Mouse (Mus musculus): ENCODE results near the gene Hvcn1. TPM values are rescaled to one million over a fixed set of nuclear protein-coding genes. Genes with fewer than 3 reads are reported as not detected.
"Not testable (repeated sequence)": the region's sequence is repeated elsewhere in the genome, so short reads cannot be mapped to it uniquely, and the experiment has no call there.

The Hvcn1 gene
- 1 to 10 TPM in 1 of 2 experiments, under 1 TPM in 1; 0.84 to 1.2 TPM for total RNA-seq (2021)

DNA sequence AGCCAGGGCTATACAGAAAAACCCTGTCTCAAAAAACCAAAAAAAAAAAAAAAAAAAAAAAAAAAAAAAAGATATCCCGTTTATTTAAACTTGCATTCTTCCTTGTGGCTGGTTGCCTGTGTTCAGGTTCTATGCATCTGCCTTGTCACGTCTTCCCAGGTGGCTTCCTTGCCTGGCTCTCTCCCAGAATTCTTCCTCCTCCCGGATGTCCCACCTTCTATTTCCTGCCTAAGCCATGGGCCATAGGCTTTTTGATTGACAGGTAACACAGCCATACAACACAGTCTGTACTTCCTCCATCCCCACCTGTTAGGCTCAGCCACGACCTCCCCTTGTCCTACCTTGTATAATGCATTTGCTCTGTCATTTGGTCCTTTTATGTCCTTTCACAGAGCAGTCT, at the start of gene Hvcn1:
Hvcn1 (plus strand) TSS at position 330 of the 400 bp plus-strand sequence.
- DNase-seq, result no peak
- intact Hi-C loops (cut with DNase I), result no loop called here

- intact Hi-C loops (cut with DNase I), result no loop called here
- DNase-seq, result peak; percentile 97
Measured at GRCm38 (mm10) chr5:122157827-122158381, 48.7 kb upstream of the Hvcn1 start, which contains the start of gene Ppp1cc. Ppp1cc (plus strand) TSS chr5:122158278.

- intact Hi-C loops (cut with DNase I), result no loop called here
- DNase-seq, result peak; percentile 34
Measured at GRCm38 (mm10) chr5:122158557-122159515, 47.8 kb upstream of the Hvcn1 start.

GRCm38 (mm10) chr5:122163194-122163593, 43.4 kb upstream of the Hvcn1 start:
- intact Hi-C loops (cut with DNase I), result no loop called here
- DNase-seq, result no peak

DNA sequence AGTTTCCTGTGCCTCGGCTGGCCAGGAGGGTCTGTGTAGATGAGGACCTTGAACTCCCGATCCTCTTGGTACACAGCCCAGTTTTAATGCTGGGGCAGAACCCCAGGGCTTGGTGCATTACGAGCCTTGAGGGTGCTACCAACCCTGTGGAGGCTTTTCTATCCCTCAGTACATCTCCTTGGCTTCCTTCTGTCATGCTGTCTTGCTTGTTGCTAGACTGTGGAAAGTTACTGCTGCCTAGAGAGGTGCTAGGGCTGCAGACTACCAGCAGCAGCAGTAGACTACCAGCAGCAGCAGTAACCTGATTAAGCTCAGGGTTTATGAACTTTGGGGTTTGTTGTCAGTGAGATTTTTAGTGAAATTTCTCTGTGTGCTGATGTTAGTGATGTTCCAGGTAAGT, 42.6 kb upstream of the Hvcn1 start:
- no peak for DNase-seq
- intact Hi-C loops (cut with DNase I), result no loop called here

- intact Hi-C loops (cut with DNase I), result no loop called here
- DNase-seq, result no peak
Measured at GRCm38 (mm10) chr5:122165233-122165915, 41.2 kb upstream of the Hvcn1 start.

GRCm38 (mm10) chr5:122166636-122167161, 39.9 kb upstream of the Hvcn1 start:
- intact Hi-C loops (cut with DNase I), result no loop called here
- DNase-seq, result peak; percentile 36

GRCm38 (mm10) chr5:122168344-122169069, 38.1 kb upstream of the Hvcn1 start:
- DNase-seq, result no peak
- intact Hi-C loops (cut with DNase I), result no loop called here

DNA sequence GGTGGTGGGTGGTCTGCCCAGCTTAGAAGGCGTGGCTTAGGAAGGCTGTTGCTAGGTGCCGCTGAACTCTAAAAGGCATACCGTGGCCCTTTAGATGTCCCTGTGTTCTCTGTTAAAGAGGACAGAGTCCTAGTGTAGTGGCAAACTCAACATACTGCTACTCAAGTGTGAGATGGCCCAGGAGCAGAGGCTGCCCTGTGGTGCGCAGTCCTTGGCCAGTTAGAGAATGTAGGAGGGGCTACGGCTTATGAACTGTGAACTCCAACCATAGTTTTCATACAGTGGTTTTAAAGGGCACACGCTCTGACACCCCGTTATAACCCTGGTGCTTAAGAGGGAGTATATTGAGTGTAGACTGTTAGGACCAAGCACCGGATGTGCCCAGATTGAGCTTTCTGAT, 35.5 kb upstream of the Hvcn1 start:
- intact Hi-C loops (cut with DNase I), result no loop called here
- no peak for DNase-seq

- no peak for DNase-seq
- intact Hi-C loops (cut with DNase I), result no loop called here
Measured at GRCm38 (mm10) chr5:122175402-122175801, 31.2 kb upstream of the Hvcn1 start.

GRCm38 (mm10) chr5:122175961-122176360, 30.6 kb upstream of the Hvcn1 start:
- intact Hi-C loops (cut with DNase I), result no loop called here

GRCm38 (mm10) chr5:122176398-122176797, 30.2 kb upstream of the Hvcn1 start:
- DNase-seq, result peak; percentile 66
- intact Hi-C loops (cut with DNase I), result no loop called here

More at GRCm38 (mm10) chr5:122175961-122176360, 30.6 kb upstream of the Hvcn1 start:
- no peak for DNase-seq

DNA sequence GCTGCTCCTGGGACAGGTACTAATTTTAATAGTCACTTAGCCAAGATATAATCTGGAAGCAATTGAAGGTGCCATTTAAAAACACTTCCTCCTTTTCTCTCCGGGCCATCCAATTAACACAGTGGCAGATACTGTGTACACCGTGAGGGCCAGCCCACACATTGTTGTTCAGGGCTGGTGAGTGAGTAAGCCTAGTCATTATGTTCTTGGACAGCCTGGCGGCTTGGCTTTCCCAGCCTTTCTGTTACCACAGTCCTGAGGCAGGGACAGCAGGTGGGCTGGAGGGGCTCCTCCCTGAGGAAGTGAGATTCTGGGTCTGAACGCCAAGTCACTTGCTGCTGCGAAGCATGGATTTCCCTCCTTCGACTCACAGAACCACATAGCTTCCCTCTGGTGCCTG, 26.9 kb upstream of the Hvcn1 start:
- no peak for DNase-seq
- intact Hi-C loops (cut with DNase I), result no loop called here

- intact Hi-C loops (cut with DNase I), result no loop called here
- no peak for DNase-seq
Measured at GRCm38 (mm10) chr5:122184283-122184806, 22.3 kb upstream of the Hvcn1 start.

GRCm38 (mm10) chr5:122184858-122185257, 21.7 kb upstream of the Hvcn1 start:
- intact Hi-C loops (cut with DNase I); DNase-seq: not testable (repeated sequence)

DNA sequence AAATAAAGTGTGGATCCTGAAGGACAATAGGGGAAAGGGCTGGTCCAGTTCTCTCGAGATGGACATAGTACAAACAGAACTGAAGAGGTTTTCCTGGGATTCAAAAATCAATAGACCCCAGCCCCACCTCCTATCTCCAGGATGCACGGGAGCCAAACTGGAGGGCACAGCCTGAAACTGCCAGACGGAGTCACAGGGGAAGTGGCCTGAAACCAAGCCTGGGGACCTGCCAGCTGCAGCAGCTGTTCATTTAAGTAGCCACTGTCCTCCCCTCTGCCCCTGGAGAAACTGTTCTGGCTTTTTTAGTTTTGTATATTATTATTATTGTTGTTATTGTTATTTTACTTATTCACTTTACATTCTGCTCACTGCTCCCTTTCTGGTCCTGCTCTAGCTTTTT, 17.5 kb upstream of the Hvcn1 start:
- DNase-seq, result no peak
- intact Hi-C loops (cut with DNase I), result no loop called here

DNA sequence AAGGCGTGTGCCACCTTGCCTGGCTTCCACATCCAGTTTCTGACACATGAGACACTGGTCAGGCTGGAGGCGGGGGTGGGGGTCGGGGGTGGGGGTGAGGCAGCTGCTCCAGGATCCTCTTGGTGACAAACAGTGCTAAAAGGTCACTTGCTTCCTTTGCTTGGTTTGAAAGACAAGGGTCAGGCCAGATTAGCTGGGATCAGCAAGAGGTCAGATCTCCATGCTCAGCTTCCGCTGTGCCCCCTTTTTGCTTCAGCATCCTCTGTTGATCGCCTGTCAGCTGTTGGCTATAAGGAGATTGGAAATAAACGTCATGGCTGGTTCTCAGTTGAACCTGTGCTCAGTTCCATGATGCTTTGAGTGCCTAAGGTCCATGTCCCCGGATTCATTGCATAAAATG, 16.1 kb upstream of the Hvcn1 start:
- DNase-seq, result no peak
- intact Hi-C loops (cut with DNase I), result no loop called here

DNA sequence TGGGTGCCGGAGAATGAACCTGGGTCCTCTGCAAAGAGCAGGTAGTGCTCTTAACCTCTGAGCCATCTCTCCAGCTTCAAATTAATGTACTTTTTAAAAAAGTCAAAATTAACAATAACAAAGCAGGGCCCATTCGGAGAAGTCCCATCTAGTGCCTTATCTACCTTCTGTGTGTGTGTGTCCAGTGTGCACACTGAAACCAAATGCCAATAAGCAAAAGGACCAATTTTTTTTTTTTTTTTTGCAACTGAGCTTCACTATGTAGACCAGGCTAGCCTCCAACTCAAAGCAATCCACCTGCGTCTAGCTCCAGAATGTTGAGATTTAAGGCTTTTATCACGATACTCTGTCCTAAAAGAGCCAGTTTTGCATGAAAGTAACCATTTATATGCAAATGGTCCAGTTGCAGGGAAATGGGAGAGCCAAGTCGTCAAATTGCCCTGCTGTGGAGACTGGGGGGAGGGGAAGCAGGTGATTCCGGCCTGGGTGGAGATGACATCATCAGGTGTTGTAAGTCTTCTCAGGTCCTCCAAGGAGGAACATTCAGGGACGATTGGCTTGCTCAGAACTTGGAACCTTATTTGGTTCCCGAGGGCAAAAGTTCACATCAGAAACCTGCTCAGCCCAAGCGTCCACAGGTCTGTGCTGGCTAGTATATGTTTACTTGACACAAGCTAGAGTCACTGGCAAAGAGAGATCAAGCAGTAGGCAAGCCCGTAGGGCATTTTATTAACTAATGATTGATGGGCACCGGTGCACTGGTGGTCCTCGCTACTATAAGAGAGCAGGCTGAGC, 15.1 kb upstream of the Hvcn1 start:
- DNase-seq, result no peak
- intact Hi-C loops (cut with DNase I), result no loop called here

- intact Hi-C loops (cut with DNase I), result no loop called here
- DNase-seq, result no peak
Measured at GRCm38 (mm10) chr5:122192347-122192746, 14.3 kb upstream of the Hvcn1 start.

Measured in left cerebral cortex, postnatal 4 days (tissue).